ENCODE assay signal across 9 mouse cellular contexts in genomic region chr7:61877311-61878065, GRCm38 (mm10).
DNase-seq lines count a peak whose midpoint lies in the region; TF ChIP-seq lines count a peak whose summit lies in the region.
"Had no signal": no experiment of that assay in that cellular context is flagged by ENCODE, and none has a peak within 500 bp of the region (broad histone marks: within the 10 kb centered on the region; RNA-seq: fewer than 3 reads in every experiment).

No protein-coding gene starts in this region.

- 37% methylated on average over 2 of the region's 2 CpGs for WGBS in olfactory bulb, adult 2 months
- 58% methylated on average over 2 of the region's 2 CpGs for WGBS in heart, embryonic 10.5 days

- no peaks in the 10 kb centered on the region for H3K27me3 ChIP-seq in heart, embryonic 10.5 days (ENCODE audit: insufficient read depth, poor library complexity, severe bottlenecking)
- H3K27me3 ChIP-seq: liver, embryonic 13.5 days had no signal

- H3K27ac ChIP-seq in olfactory bulb, adult 2 months (ENCODE audit: insufficient read depth, low read depth, low read length) = peak overlapping the region; percentile 82
- no peak overlapping the region for H3K27ac ChIP-seq in heart, embryonic 10.5 days
- H3K27ac ChIP-seq: liver, embryonic 13.5 days had no signal

- no peak for TF ChIP-seq CTCF in olfactory bulb, adult 2 months (IDR thresholded peaks at IDR 0.05; ENCODE audit: insufficient read depth, low read depth, low read length)

- H3K4me1 ChIP-seq in olfactory bulb, adult 2 months (ENCODE audit: control insufficient read depth, insufficient read depth, low read length) = no peaks in the 10 kb centered on the region
- H3K4me1 ChIP-seq in heart, embryonic 10.5 days = no peaks in the 10 kb centered on the region
- H3K4me1 ChIP-seq: liver, embryonic 13.5 days had no signal

- no peaks in the 10 kb centered on the region for H3K36me3 ChIP-seq in heart, embryonic 10.5 days
- H3K36me3 ChIP-seq: liver, embryonic 13.5 days had no signal

- peak; percentile 67 for DNase-seq in Muller cell, postnatal 12 days (ENCODE audit: inconsistent ontology term)
- DNase-seq in brain, adult 2 months (ENCODE audit: low read depth, low spot score) = peak; percentile 97
- peak; percentile 3 for DNase-seq in forelimb bud, embryonic 11.5 days (ENCODE audit: low read depth, low spot score)
- DNase-seq in layer of hippocampus, postnatal 25 days (ENCODE audit: extremely low spot score in 1 of 2, low spot score in 1 of 2) = peak; percentile 20 to 23
- DNase-seq in spleen, adult 12 weeks (ENCODE audit: low spot score) = no peak
- no peak for DNase-seq in thymus, adult 18-20 months
- DNase-seq in heart, embryonic 10.5 days (ENCODE audit: low spot score) = no peak
- DNase-seq: liver, embryonic 13.5 days had no signal

- no peak overlapping the region for H3K4me3 ChIP-seq in olfactory bulb, adult 2 months (ENCODE audit: insufficient read depth, low read depth, low read length)
- no peak overlapping the region for H3K4me3 ChIP-seq in heart, embryonic 10.5 days
- H3K4me3 ChIP-seq: liver, embryonic 13.5 days had no signal

- no peak for TF ChIP-seq POLR2A in olfactory bulb, adult 2 months (IDR thresholded peaks at IDR 0.05; ENCODE audit: insufficient read depth, low read depth, low read length)

- no peaks in the 10 kb centered on the region; the same call in 1 of the 2 replicates for H3K9me3 ChIP-seq in heart, embryonic 10.5 days
- H3K9me3 ChIP-seq: liver, embryonic 13.5 days had no signal

Comparison
In these comparisons a context has a peak if more than half of its experiments do, and no peak if none do; other contexts are left out.
1. DNase-seq: peak in Muller cell, postnatal 12 days (single experiment), brain, adult 2 months (single experiment), forelimb bud, embryonic 11.5 days (single experiment) and layer of hippocampus, postnatal 25 days (2 of 2); none in spleen, adult 12 weeks (single experiment), thymus, adult 18-20 months (0 of 2) and heart, embryonic 10.5 days (single experiment).